Mouse (Mus musculus): Measurements from ENCODE around the gene Thra.

GRCm38 (mm10) chr11:98695408-98695807 is 45.0 kb upstream of the Thra start:
- TF ChIP-seq POLR2A (IDR thresholded peaks at IDR 0.05; ENCODE audit: insufficient read depth, low read depth, low read length) (no peak), CTCF (IDR thresholded peaks at IDR 0.05; ENCODE audit: insufficient read depth, low read depth, low read length) (no peak)

Data from olfactory bulb, adult 2 months (tissue).